Mouse (Mus musculus) liver, postnatal 0 days (tissue): ENCODE measurements at regions not wholly inside any gene's neighbourhood (a gene's known extent, or its start where the extent isn't known, plus 50 kb on each side); places are given as distances from the start of the nearest gene placed in this dataset.

Source experiments
- CTCF ChIP-seq: sonication (generic); IDR thresholded peaks from 2 replicates; pipeline ENCODE4 v1.5.1; 2016; ENCODE audit warnings: antibody characterized with exemption, low read depth
- EP300 ChIP-seq: IDR thresholded peaks from 2 replicates; pipeline ENCODE4 v1.6.1; 2016; ENCODE audit warnings: antibody characterized with exemption, low read depth, mild to moderate bottlenecking

DNA sequence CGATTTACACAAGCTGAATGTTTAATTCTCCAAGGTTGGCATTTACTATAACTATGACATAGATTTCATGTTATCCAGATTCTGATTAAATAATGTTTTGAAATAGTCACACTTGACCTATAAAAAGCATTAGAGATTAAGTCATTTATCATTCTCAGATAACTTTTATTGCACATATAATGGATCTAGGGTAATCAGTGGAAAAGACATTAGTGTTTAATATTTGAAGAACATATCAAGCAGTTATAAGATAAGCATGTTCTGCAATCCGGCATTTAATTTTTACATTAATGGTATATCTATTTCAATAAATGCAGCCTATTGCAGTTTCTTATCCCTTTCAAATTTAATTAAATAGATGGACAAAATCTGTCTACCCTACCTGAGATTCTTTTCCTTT is 1114.5 kb downstream of the Pla2g4a start:
- no peak for TF ChIP-seq EP300
- no peak for TF ChIP-seq CTCF
